Mouse (Mus musculus) heart, adult 2 months (tissue): ENCODE measurements at regions not wholly inside any gene's neighbourhood (a gene's known extent, or its start where the extent isn't known, plus 50 kb on each side); places are given as distances from the start of the nearest gene placed in this dataset.

Experiments used
- DNase-seq, 2 experiments: peaks; one replicate each; pipeline ENCODE4 v3.0.0; 2021
- H3K27ac ChIP-seq: fragments of 200-600 bp; 2 replicates; pipeline ENCODE4 v1.8.1; 2022
- H3K27me3 ChIP-seq: fragments of 200-500 bp; 2 replicates; pipeline ENCODE4 v1.6.1; 2012; ENCODE audit warnings: mild to moderate bottlenecking, low read length, inconsistent platforms, mixed read lengths; ENCODE audit not compliant: control insufficient read depth, insufficient read depth
- H3K36me3 ChIP-seq: fragments of 200-500 bp; 2 replicates; pipeline ENCODE4 v1.6.1; 2012; ENCODE audit warnings: low read length, inconsistent platforms; ENCODE audit not compliant: control insufficient read depth, insufficient read depth
- H3K4me1 ChIP-seq: fragments of 200-500 bp; 2 replicates; pipeline ENCODE4 v1.6.1; 2011; ENCODE audit warnings: low read length; ENCODE audit not compliant: control insufficient read depth, insufficient read depth
- H3K4me3 ChIP-seq: fragments of 200-600 bp; 2 replicates; pipeline ENCODE4 v1.8.1; 2022
- H3K79me2 ChIP-seq: fragments of 200-500 bp; replicated peaks from 2 replicates; pipeline ENCODE4 v1.6.1; 2012; ENCODE audit warnings: mild to moderate bottlenecking, inconsistent platforms, low read length, moderate library complexity, mixed read lengths; ENCODE audit not compliant: control insufficient read depth, insufficient read depth
- H3K9ac ChIP-seq: fragments of 200-500 bp; 2 replicates; pipeline ENCODE4 v1.6.1; 2012; ENCODE audit warnings: low read depth, mild to moderate bottlenecking, control low read depth, inconsistent platforms, low read length, mixed read lengths
- CTCF ChIP-seq: fragments of 200-600 bp; IDR thresholded peaks from 2 replicates; pipeline ENCODE4 v1.8.1; 2022; ENCODE audit warnings: antibody characterized with exemption, mild to moderate bottlenecking, moderate library complexity
- EP300 ChIP-seq: fragments of 200-500 bp; IDR thresholded peaks from 2 replicates; pipeline ENCODE4 v1.6.1; 2011; ENCODE audit warnings: low read depth, low read length, control low read depth; ENCODE audit not compliant: insufficient read depth
- POLR2A ChIP-seq: fragments of 200-500 bp; IDR thresholded peaks from 2 replicates; pipeline ENCODE4 v1.6.1; 2011; ENCODE audit warnings: mild to moderate bottlenecking, low read depth, low read length, control low read depth; ENCODE audit not compliant: insufficient read depth
- WGBS: fragments of 180-500 bp; shearing (Covaris S2); methylation state at CpG from one replicate; pipeline ENCODE4 v1.1.7; 2018; 5-methylcytosine and 5-hydroxymethylcytosine counted together
- intact Hi-C: fragments of 180-260 bp; cut with DNase I; formaldehyde crosslinking; loops from one replicate; pipeline ENCODE4 v1.15.1; 2025

GRCm38 (mm10) chr4:12642525-12642928 lies 470.7 kb upstream of the Fam92a start:
- no peak for DNase-seq
- Histone ChIP-seq H3K4me3 (no peak overlapping the region), H3K27ac (no peak overlapping the region), H3K79me2 (no peaks in the 10 kb centered on the region), H3K36me3 (no peaks in the 10 kb centered on the region), H3K4me1 (no peaks in the 10 kb centered on the region), H3K27me3 (no peaks in the 10 kb centered on the region), H3K9ac (no peak overlapping the region)
- intact Hi-C loops, result no loop called here
- whole genome bisulfite sequencing, result 55% methylated on average over 4 of the region's 4 CpGs
- no peak for TF ChIP-seq POLR2A
- TF ChIP-seq CTCF, result no peak
- TF ChIP-seq EP300, result no peak

GRCm38 (mm10) chr4:12629375-12629821 lies 457.6 kb upstream of the Fam92a start:
- Histone ChIP-seq H3K27me3 (no peaks in the 10 kb centered on the region), H3K4me1 (no peaks in the 10 kb centered on the region), H3K79me2 (no peaks in the 10 kb centered on the region), H3K9ac (no peak overlapping the region), H3K4me3 (no peak overlapping the region), H3K27ac (no peak overlapping the region), H3K36me3 (no peaks in the 10 kb centered on the region)
- intact Hi-C loops, result no loop called here
- TF ChIP-seq EP300 (no peak), CTCF (no peak), POLR2A (no peak)
- DNase-seq, result no peak
- WGBS, result 75% methylated on average over 2 of the region's 2 CpGs

GRCm38 (mm10) chr4:12628702-12629374 lies 457.0 kb upstream of the Fam92a start:
- H3K36me3 ChIP-seq, result no peaks in the 10 kb centered on the region
- intact Hi-C loops, result no loop called here
- H3K27ac ChIP-seq, result no peak overlapping the region
- H3K79me2 ChIP-seq, result no peaks in the 10 kb centered on the region
- no peaks in the 10 kb centered on the region for H3K4me1 ChIP-seq
- no peaks in the 10 kb centered on the region for H3K27me3 ChIP-seq
- DNase-seq, result no peak
- no peak overlapping the region for H3K4me3 ChIP-seq
- TF ChIP-seq CTCF (no peak), POLR2A (no peak), EP300 (no peak)
- WGBS, result 88% methylated on average over 5 of the region's 5 CpGs
- H3K9ac ChIP-seq, result no peak overlapping the region

- TF ChIP-seq CTCF, result no peak
- Histone ChIP-seq H3K27me3 (no peaks in the 10 kb centered on the region), H3K27ac (no peak overlapping the region), H3K9ac (no peak overlapping the region), H3K4me3 (no peak overlapping the region), H3K36me3 (no peaks in the 10 kb centered on the region), H3K4me1 (no peaks in the 10 kb centered on the region), H3K79me2 (no peaks in the 10 kb centered on the region)
- intact Hi-C loops, result no loop called here
- 68% methylated on average over 5 of the region's 5 CpGs for WGBS
- DNase-seq, result no peak
Measured at GRCm38 (mm10) chr4:12627158-12627871, 455.5 kb upstream of the Fam92a start.

GRCm38 (mm10) chr4:12620756-12621270 lies 449.0 kb upstream of the Fam92a start:
- Histone ChIP-seq H3K79me2 (no peaks in the 10 kb centered on the region), H3K9ac (no peak overlapping the region), H3K4me3 (no peak overlapping the region), H3K27me3 (no peaks in the 10 kb centered on the region), H3K27ac (no peak overlapping the region), H3K36me3 (no peaks in the 10 kb centered on the region), H3K4me1 (no peaks in the 10 kb centered on the region)
- no peak for DNase-seq
- intact Hi-C loops, result no loop called here
- 85% methylated on average over 4 of the region's 4 CpGs for WGBS
- no peak for TF ChIP-seq EP300
- TF ChIP-seq CTCF, result no peak
- no peak for TF ChIP-seq POLR2A

GRCm38 (mm10) chr4:12620059-12620755 lies 448.4 kb upstream of the Fam92a start:
- 56% methylated on average over 4 of the region's 4 CpGs for WGBS
- Histone ChIP-seq H3K4me1 (no peaks in the 10 kb centered on the region), H3K36me3 (no peaks in the 10 kb centered on the region), H3K9ac (no peak overlapping the region), H3K27ac (no peak overlapping the region), H3K4me3 (no peak overlapping the region), H3K79me2 (no peaks in the 10 kb centered on the region), H3K27me3 (no peaks in the 10 kb centered on the region)
- intact Hi-C loops, result no loop called here
- TF ChIP-seq POLR2A (no peak), CTCF (no peak), EP300 (no peak)
- DNase-seq, result no peak
